Mouse (Mus musculus): Measurements from ENCODE around the gene Vrk2. TPM values are rescaled to one million over a fixed set of nuclear protein-coding genes. Genes with fewer than 3 reads are reported as not detected.

The Vrk2 gene
- 10 to 100 TPM; 27.9 to 33.7 TPM for total RNA-seq (2023)

DNA sequence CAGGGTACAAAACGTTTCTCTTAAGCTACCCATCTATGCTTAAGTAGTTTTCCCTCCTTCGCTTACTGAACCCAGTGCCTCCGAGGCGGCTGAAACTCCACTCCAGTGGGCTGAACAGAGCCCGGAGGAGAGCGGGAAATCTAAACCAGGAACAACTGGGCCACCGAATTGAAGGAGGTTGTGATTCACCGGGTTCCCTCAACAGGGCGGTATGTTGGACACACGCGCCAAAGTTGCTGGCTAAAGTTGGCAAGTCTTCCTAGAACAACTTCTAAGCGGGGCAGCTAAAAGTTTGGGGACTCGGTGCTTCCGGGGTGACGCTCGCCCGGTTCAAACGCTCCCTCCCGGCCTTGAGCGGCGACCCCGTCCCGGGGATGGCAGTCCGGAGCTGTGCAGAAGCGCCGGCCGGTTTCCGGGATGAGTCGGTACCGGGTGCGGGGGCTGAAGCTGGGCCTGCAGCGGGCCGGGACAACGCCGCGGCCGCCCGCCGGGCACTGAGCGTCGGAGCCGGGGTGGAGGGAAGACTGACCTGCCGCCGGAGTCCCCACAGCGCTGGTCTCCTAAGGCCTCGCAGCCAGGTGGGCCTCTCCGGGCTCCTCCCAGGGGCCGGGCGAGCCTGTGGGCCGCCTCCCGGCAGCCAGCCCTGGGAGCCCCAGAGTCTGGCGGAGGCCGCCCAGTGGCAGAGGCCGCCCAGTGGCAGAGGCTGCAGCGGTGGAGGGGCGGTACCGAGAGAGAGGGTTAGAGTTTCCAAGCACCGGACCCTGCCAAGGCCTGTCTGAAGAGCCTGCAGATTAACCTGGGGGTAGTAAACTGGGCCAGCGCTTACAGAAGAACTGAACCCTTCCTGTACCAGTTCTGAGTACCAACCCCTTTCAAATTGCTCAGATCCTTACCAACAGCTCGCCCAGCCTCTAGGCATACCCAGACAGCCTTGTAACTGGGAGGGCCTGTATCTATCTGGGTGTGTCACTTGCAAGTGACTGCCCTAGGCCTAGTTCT, at the start of gene Vrk2, which contains the start of gene Gm6899:
TSS of gene Vrk2 (minus strand) at position 939 of the 999 bp plus-strand sequence.
TSS of gene Gm6899 (plus strand) at position 181 of the 999 bp plus-strand sequence.

Other genes with a start within 250 kb of the Vrk2 start
- gene Fancl, start 207.9 kb downstream of the Vrk2 start, total RNA-seq (2023), result 10 to 100 TPM; 13.6 to 21.2 TPM
- not detected for gene Gm6899, start 758 bp downstream of the Vrk2 start, total RNA-seq (2023)